ENCODE assay signal across 8 mouse cellular contexts in the genomic region with DNA sequence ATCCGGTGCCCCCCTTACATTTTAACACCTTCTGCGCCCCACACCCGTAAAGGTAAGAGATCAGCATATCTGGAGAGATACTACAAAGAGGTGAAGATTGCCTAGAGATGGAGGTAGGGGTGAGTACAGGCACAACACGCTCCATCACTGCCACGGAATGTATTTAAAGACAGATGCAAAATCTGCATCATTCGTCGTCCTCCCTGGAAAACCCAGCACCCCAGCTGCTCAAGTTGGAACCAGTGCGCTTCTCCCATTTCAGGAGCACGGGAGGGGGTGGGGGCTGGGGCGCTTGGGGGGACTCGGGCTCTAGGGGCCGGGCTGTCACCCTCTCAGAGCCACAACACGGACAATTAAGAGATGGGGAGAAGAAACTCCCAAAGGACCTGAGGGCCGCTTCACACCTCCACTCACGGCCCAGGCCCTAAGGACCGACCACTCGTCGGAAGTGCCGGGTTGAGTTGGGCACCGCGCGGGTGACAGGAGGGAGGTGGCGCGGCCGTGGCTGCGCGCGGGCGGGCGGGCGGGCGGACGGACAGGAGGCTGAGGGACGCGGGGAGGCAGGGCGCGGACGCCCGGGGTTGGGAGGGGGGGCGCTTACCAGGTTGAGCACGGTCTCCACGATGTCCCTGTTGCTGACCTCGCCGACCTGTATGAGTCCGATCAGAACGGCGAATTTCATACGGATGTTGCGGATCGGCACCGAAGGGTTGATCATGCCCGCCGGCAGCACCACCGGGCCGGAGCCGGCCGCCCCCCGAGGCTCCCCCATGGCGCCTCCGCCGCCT. TPM values are rescaled to one million over a fixed set of nuclear protein-coding genes. Genes with fewer than 3 reads are reported as not detected.
DNase-seq lines count a peak whose midpoint lies in the region; ATAC-seq lines count a peak whose summit lies in the region.

No protein-coding gene starts in this region.

- peaks cover 9% of the 10 kb centered on the region; the same call in 1 of the 2 replicates for H3K27me3 ChIP-seq in embryonic facial prominence, embryonic 13.5 days
- peaks cover 18% of the 10 kb centered on the region for H3K27me3 ChIP-seq in midbrain, embryonic 10.5 days (ENCODE audit: low read depth, poor library complexity, severe bottlenecking)

- H3K27ac ChIP-seq in embryonic facial prominence, embryonic 13.5 days, result peak overlapping the region; percentile 91
- H3K27ac ChIP-seq in midbrain, embryonic 10.5 days (replicated peaks), result peak overlapping the region; percentile 98

- peak overlapping the region; percentile 96 for H3K4me2 ChIP-seq in embryonic facial prominence, embryonic 13.5 days

- peak overlapping the region; percentile 94 for H3K4me3 ChIP-seq in embryonic facial prominence, embryonic 13.5 days
- peak overlapping the region; percentile 90 for H3K4me3 ChIP-seq in midbrain, embryonic 10.5 days

- H3K9ac ChIP-seq in embryonic facial prominence, embryonic 13.5 days, result peak overlapping the region; percentile 96

- H3K36me3 ChIP-seq in embryonic facial prominence, embryonic 13.5 days, result no peaks in the 10 kb centered on the region
- H3K36me3 ChIP-seq in midbrain, embryonic 10.5 days, result no peaks in the 10 kb centered on the region

- DNase-seq in CD4-positive, CD25-positive, alpha-beta regulatory T cell, adult 2 months (ENCODE audit: low read depth, low spot score), result peak; percentile 1
- DNase-seq in R1 (ENCODE audit: low read depth, low spot score), result peak; percentile 24
- DNase-seq in heart, postnatal 4 days, result peak; percentile 36
- peak; percentile 19 to 67 for DNase-seq in left cerebral cortex, postnatal 14 days (ENCODE audit: low spot score in 2 of 2)
- peak; percentile 53 for DNase-seq in midbrain, embryonic 10.5 days (ENCODE audit: low spot score)
- DNase-seq in testis, postnatal 10 days (ENCODE audit: low spot score), result peak; percentile 49

- no peaks in the 10 kb centered on the region for H3K9me3 ChIP-seq in embryonic facial prominence, embryonic 13.5 days
- no peaks in the 10 kb centered on the region for H3K9me3 ChIP-seq in midbrain, embryonic 10.5 days (replicated peaks)

- ATAC-seq in CD4-positive, CD25-positive, alpha-beta regulatory T cell, adult 4 months, result no peak
- peak; percentile 57 for ATAC-seq in embryonic facial prominence, embryonic 13.5 days (ENCODE audit: insufficient number of reproducible peaks, insufficient read depth, low FRiP score, low TSS enrichment, low read depth)

- peaks cover 14% of the 10 kb centered on the region for H3K4me1 ChIP-seq in embryonic facial prominence, embryonic 13.5 days
- peaks cover 30% of the 10 kb centered on the region for H3K4me1 ChIP-seq in midbrain, embryonic 10.5 days

- intact Hi-C loops in left cerebral cortex, postnatal 14 days (cut with DNase I), result loop anchor here (2.0 to 5.0 kb wide), 2 partner anchors 175 to 178 kb away; no protein-coding TSS in a partner anchor

- under 1% methylated on average over 58 of the region's 61 CpGs for WGBS in embryonic facial prominence, embryonic 13.5 days
- under 1% methylated on average over 47 of the region's 61 CpGs for WGBS in midbrain, embryonic 10.5 days

RNA-seq across cellular contexts. Expression of gene Nbea, which starts 0.9 kb away (rescaled TPM):
- under 1 TPM; 0.16 to 0.25 TPM for polyA plus RNA-seq in CD4-positive, CD25-positive, alpha-beta regulatory T cell, adult 4 months (2017; shearing (Covaris generic))
- polyA plus RNA-seq in embryonic facial prominence, embryonic 13.5 days (2015; fragmentation: Nextera tagmentation; extraction: Ambion mirVana), result 24.0 and 27.6 TPM in 2 replicates
- 10 to 100 TPM; 30.8 to 31.9 TPM for total RNA-seq in heart, postnatal 4 days (2021)
- total RNA-seq in left cerebral cortex, postnatal 14 days (2021), result 100 to 1,000 TPM; 198 to 199 TPM
- polyA plus RNA-seq in midbrain, embryonic 10.5 days (2016; fragmentation: Nextera tagmentation; extraction: Ambion mirVana), result 9.7 and 13.8 TPM in 2 replicates

Comparison
In these comparisons a context has a peak if more than half of its experiments do, and no peak if none do; other contexts are left out.
1. DNase-seq: peak in every context shown above with its lines; median percentile 53 in midbrain, embryonic 10.5 days; 49 in testis, postnatal 10 days; 43 in left cerebral cortex, postnatal 14 days; 36 in heart, postnatal 4 days; 24 in R1; 1 in CD4-positive, CD25-positive, alpha-beta regulatory T cell, adult 2 months.